Mouse (Mus musculus): ENCODE results near the gene Sept14. TPM values are rescaled to one million over a fixed set of nuclear protein-coding genes. Genes with fewer than 3 reads are reported as not detected.

Sept14 gene
- total and polyA plus RNA-seq, 3 experiments = not detected

- H3K4me1 ChIP-seq (ENCODE audit: control insufficient read depth in 1 of 2, insufficient read depth in 2 of 2, low read length in 2 of 2) = no peaks in the 10 kb centered on the region
- no peak for DNase-seq (ENCODE audit: low read depth, low spot score)
- no peak overlapping the region for H3K9ac ChIP-seq (ENCODE audit: control insufficient read depth, low read depth, low read length, poor library complexity, severe bottlenecking)
- H3K4me3 ChIP-seq (ENCODE audit: control insufficient read depth in 1 of 2, insufficient read depth in 1 of 2, low read depth in 2 of 2, low read length in 2 of 2) = no peak overlapping the region
- TF ChIP-seq JUND (IDR thresholded peaks at IDR 0.05; ENCODE audit: low read depth, low read length) (no peak), ZMIZ1 (IDR thresholded peaks at IDR 0.05; ENCODE audit: low read depth, low read length) (no peak), POLR2AphosphoS2 (IDR thresholded peaks at IDR 0.05; ENCODE audit: low read length) (no peak), E2F4 (IDR thresholded peaks at IDR 0.05; ENCODE audit: borderline replicate concordance, low read depth, low read length) (no peak), MXI1 (IDR thresholded peaks at IDR 0.05; ENCODE audit: low read depth, low read length) (no peak), EP300 (IDR thresholded peaks at IDR 0.05; ENCODE audit: low read depth in 1 of 2, low read length in 2 of 2) (no peak), USF2 (IDR thresholded peaks at IDR 0.05; ENCODE audit: borderline replicate concordance in 1 of 2, insufficient read depth in 1 of 2, low read depth in 1 of 2, low read length in 2 of 2) (no peak), ETS1 (IDR thresholded peaks at IDR 0.05; ENCODE audit: low read depth, low read length) (no peak), POLR2A (IDR thresholded peaks at IDR 0.05; ENCODE audit: control insufficient read depth in 1 of 2, insufficient read depth in 1 of 2, low read depth in 1 of 2, low read length in 2 of 2, poor library complexity in 1 of 2) (no peak), NELFE (IDR thresholded peaks at IDR 0.05; ENCODE audit: low read depth, low read length) (no peak), USF1 (IDR thresholded peaks at IDR 0.05; ENCODE audit: low read depth, low read length) (no peak)
- no peaks in the 10 kb centered on the region for H3K9me3 ChIP-seq (replicated peaks; ENCODE audit: insufficient read depth, low read length)
- H3K79me2 ChIP-seq (ENCODE audit: control insufficient read depth, insufficient read depth, low read length, poor library complexity) = no peaks in the 10 kb centered on the region
- no peak overlapping the region for H3K27ac ChIP-seq (ENCODE audit: control insufficient read depth, low read depth, low read length)
- H3K36me3 ChIP-seq (ENCODE audit: control insufficient read depth in 1 of 2, insufficient read depth in 2 of 2, low read length in 2 of 2) = no peaks in the 10 kb centered on the region
- no peaks in the 10 kb centered on the region; a peak in 1 of 4 replicates for H3K27me3 ChIP-seq (ENCODE audit: control insufficient read depth in 1 of 2, insufficient read depth in 2 of 2, low read length in 2 of 2)
Measured at GRCm38 (mm10) chr5:129650858-129651257, 57.5 kb downstream of the Sept14 start.

Other genes starting within 250 kb of the Sept14 start
- gene Sfswap, start 207.3 kb downstream of the Sept14 start, total RNA-seq (2012; rRNA removed) = 37.4 and 38.5 TPM in 2 replicates
- 10 to 100 TPM in 1 of 2 experiments, not detected in 1; 74.7 TPM for gene Sfswap, start 207.3 kb downstream of the Sept14 start, polyA plus RNA-seq (2012; ENCODE audit: insufficient read depth in 1 of 2, insufficient read length in 2 of 2, low read depth in 1 of 2, low replicate concordance in 2 of 2, missing spikeins in 1 of 2)
- gene Mmp17, start 124.3 kb downstream of the Sept14 start, total RNA-seq (2012; rRNA removed) = 0.92 and 1.1 TPM in 2 replicates
- 1 to 10 TPM in 1 of 2 experiments, not detected in 1; 1.6 TPM for gene Mmp17, start 124.3 kb downstream of the Sept14 start, polyA plus RNA-seq (2012; ENCODE audit: insufficient read depth in 1 of 2, insufficient read length in 2 of 2, low read depth in 1 of 2, low replicate concordance in 2 of 2, missing spikeins in 1 of 2)
- not detected in 2 replicates for gene Zfp11, start 38.4 kb downstream of the Sept14 start, total RNA-seq (2012; rRNA removed)
- gene Zfp11, start 38.4 kb downstream of the Sept14 start, polyA plus RNA-seq (2012; ENCODE audit: insufficient read depth in 1 of 2, insufficient read length in 2 of 2, low read depth in 1 of 2, low replicate concordance in 2 of 2, missing spikeins in 1 of 2) = under 1 TPM in 1 of 2 experiments, not detected in 1; 0.03 TPM
- 181 and 211 TPM in 2 replicates for gene Mrps17, start 7.0 kb upstream of the Sept14 start, total RNA-seq (2012; rRNA removed)
- gene Mrps17, start 7.0 kb upstream of the Sept14 start, polyA plus RNA-seq (2012; ENCODE audit: insufficient read depth in 1 of 2, insufficient read length in 2 of 2, low read depth in 1 of 2, low replicate concordance in 2 of 2, missing spikeins in 1 of 2) = 100 to 1,000 TPM in 1 of 2 experiments, not detected in 1; 182 TPM
- 29.9 and 34.2 TPM in 2 replicates for gene Nipsnap2, start 16.6 kb upstream of the Sept14 start, total RNA-seq (2012; rRNA removed)
- 10 to 100 TPM in 1 of 2 experiments, not detected in 1; 35.7 TPM for gene Nipsnap2, start 16.6 kb upstream of the Sept14 start, polyA plus RNA-seq (2012; ENCODE audit: insufficient read depth in 1 of 2, insufficient read length in 2 of 2, low read depth in 1 of 2, low replicate concordance in 2 of 2, missing spikeins in 1 of 2)
- gene Psph, start 78.9 kb upstream of the Sept14 start, total RNA-seq (2012; rRNA removed) = 54.8 and 101 TPM in 2 replicates
- 100 to 1,000 TPM; 148 to 170 TPM for gene Psph, start 78.9 kb upstream of the Sept14 start, polyA plus RNA-seq (2012; ENCODE audit: insufficient read depth in 1 of 2, insufficient read length in 2 of 2, low read depth in 1 of 2, low replicate concordance in 2 of 2, missing spikeins in 1 of 2)
- 32.9 and 33.2 TPM in 2 replicates for gene Sumf2, start 138.5 kb upstream of the Sept14 start, total RNA-seq (2012; rRNA removed)
- gene Sumf2, start 138.5 kb upstream of the Sept14 start, polyA plus RNA-seq (2012; ENCODE audit: insufficient read depth in 1 of 2, insufficient read length in 2 of 2, low read depth in 1 of 2, low replicate concordance in 2 of 2, missing spikeins in 1 of 2) = 10 to 100 TPM in 1 of 2 experiments, not detected in 1; 35.8 TPM
- gene Chchd2, start 179.0 kb upstream of the Sept14 start, total RNA-seq (2012; rRNA removed) = 905 and 951 TPM in 2 replicates
- 100 to 1,000 TPM in 1 of 2 experiments, not detected in 1; 588 TPM for gene Chchd2, start 179.0 kb upstream of the Sept14 start, polyA plus RNA-seq (2012; ENCODE audit: insufficient read depth in 1 of 2, insufficient read length in 2 of 2, low read depth in 1 of 2, low replicate concordance in 2 of 2, missing spikeins in 1 of 2)
- 2.5 and 4.2 TPM in 2 replicates for gene Zbed5, start 187.2 kb upstream of the Sept14 start, total RNA-seq (2012; rRNA removed)
- gene Zbed5, start 187.2 kb upstream of the Sept14 start, polyA plus RNA-seq (2012; ENCODE audit: insufficient read depth in 1 of 2, insufficient read length in 2 of 2, low read depth in 1 of 2, low replicate concordance in 2 of 2, missing spikeins in 1 of 2) = 1 to 10 TPM in 1 of 2 experiments, not detected in 1; 4.0 TPM
- 0.26 and 0.62 TPM in 2 replicates for gene Phkg1, start 190.0 kb upstream of the Sept14 start, total RNA-seq (2012; rRNA removed)
- gene Phkg1, start 190.0 kb upstream of the Sept14 start, polyA plus RNA-seq (2012; ENCODE audit: insufficient read depth in 1 of 2, insufficient read length in 2 of 2, low read depth in 1 of 2, low replicate concordance in 2 of 2, missing spikeins in 1 of 2) = under 1 TPM in 1 of 2 experiments, not detected in 1; 0.72 TPM
- 0.59 and 1.2 TPM in 2 replicates for gene Nupr1l, start 200.0 kb upstream of the Sept14 start, total RNA-seq (2012; rRNA removed)
- under 1 TPM in 1 of 2 experiments, not detected in 1; 0.88 TPM for gene Nupr1l, start 200.0 kb upstream of the Sept14 start, polyA plus RNA-seq (2012; ENCODE audit: insufficient read depth in 1 of 2, insufficient read length in 2 of 2, low read depth in 1 of 2, low replicate concordance in 2 of 2, missing spikeins in 1 of 2)
- gene Vkorc1l1, start 233.5 kb upstream of the Sept14 start, total RNA-seq (2012; rRNA removed) = 22.9 and 24.2 TPM in 2 replicates
- 10 to 100 TPM in 1 of 2 experiments, not detected in 1; 42.4 TPM for gene Vkorc1l1, start 233.5 kb upstream of the Sept14 start, polyA plus RNA-seq (2012; ENCODE audit: insufficient read depth in 1 of 2, insufficient read length in 2 of 2, low read depth in 1 of 2, low replicate concordance in 2 of 2, missing spikeins in 1 of 2)